Comparison of ENCODE assay signal across 24 mouse cellular contexts in genomic region chr19:57235931-57236330, GRCm38 (mm10).
DNase-seq lines count a peak whose midpoint lies in the region; ATAC-seq and TF ChIP-seq lines count a peak whose summit lies in the region.
"Had no signal": no experiment of that assay in that cellular context is flagged by ENCODE, and none has a peak within 500 bp of the region (broad histone marks: within the 10 kb centered on the region; RNA-seq: fewer than 3 reads in every experiment).

No protein-coding gene starts in this region.

- TF ChIP-seq CTCF in cerebellum, adult 2 months (IDR thresholded peaks at IDR 0.05; ENCODE audit: borderline replicate concordance, insufficient read depth, low read depth, low read length): no peak

- no peak for ATAC-seq in midbrain, embryonic 11.5 days (ENCODE audit: low FRiP score)
- ATAC-seq in midbrain, embryonic 14.5 days (ENCODE audit: low FRiP score, low TSS enrichment): no peak
- ATAC-seq: activated CD4-positive, CD25-positive, alpha-beta regulatory T cell, adult 4 months; intestine, postnatal 0 days; lung, postnatal 0 days had no signal

- no peaks in the 10 kb centered on the region for H3K9me3 ChIP-seq in midbrain, embryonic 11.5 days (ENCODE audit: control insufficient read depth, low read length)
- H3K9me3 ChIP-seq in midbrain, embryonic 14.5 days (ENCODE audit: control insufficient read depth, low read length): no peaks in the 10 kb centered on the region
- H3K9me3 ChIP-seq: embryonic facial prominence, embryonic 13.5 days; hindbrain, embryonic 13.5 days; limb, embryonic 10.5 days; limb, embryonic 15.5 days; liver, embryonic 13.5 days; neural tube, embryonic 13.5 days had no signal

- 86% methylated on average over 2 of the region's 2 CpGs for WGBS in midbrain, embryonic 11.5 days
- WGBS in midbrain, embryonic 14.5 days: 88% methylated on average over 2 of the region's 2 CpGs
- WGBS in cerebellum, adult 2 months: 15% methylated on average over 2 of the region's 2 CpGs

- no peak for TF ChIP-seq POLR2A in cerebellum, adult 2 months (IDR thresholded peaks at IDR 0.05; ENCODE audit: borderline replicate concordance, insufficient read depth, low read length)

- no peak overlapping the region for H3K4me3 ChIP-seq in midbrain, embryonic 11.5 days (ENCODE audit: low read depth, low read length)
- H3K4me3 ChIP-seq in midbrain, embryonic 14.5 days (replicated peaks; ENCODE audit: low read depth, low read length): no peak overlapping the region
- no peak overlapping the region for H3K4me3 ChIP-seq in cerebellum, adult 2 months (replicated peaks; ENCODE audit: insufficient read depth, low read depth, low read length)
- H3K4me3 ChIP-seq: embryonic facial prominence, embryonic 13.5 days; hindbrain, embryonic 13.5 days; limb, embryonic 10.5 days; limb, embryonic 15.5 days; liver, embryonic 13.5 days; neural tube, embryonic 13.5 days had no signal

- no peaks in the 10 kb centered on the region for H3K36me3 ChIP-seq in midbrain, embryonic 11.5 days (ENCODE audit: control insufficient read depth, insufficient read depth, low read length)
- no peaks in the 10 kb centered on the region for H3K36me3 ChIP-seq in midbrain, embryonic 14.5 days (ENCODE audit: control insufficient read depth, insufficient read depth, low read length)
- H3K36me3 ChIP-seq: embryonic facial prominence, embryonic 13.5 days; hindbrain, embryonic 13.5 days; limb, embryonic 10.5 days; limb, embryonic 15.5 days; liver, embryonic 13.5 days; neural tube, embryonic 13.5 days had no signal

- DNase-seq in midbrain, embryonic 11.5 days (ENCODE audit: low spot score, missing footprints): peak; percentile 51
- no peak for DNase-seq in midbrain, embryonic 14.5 days
- DNase-seq in cerebellum, adult 2 months: peak; percentile 72 to 75
- peak; percentile 81 for DNase-seq in cerebellum, adult 9-11 months
- no peak for DNase-seq in layer of hippocampus, adult 11-12 months (ENCODE audit: low spot score)
- no peak for DNase-seq in lung, postnatal 14 days
- DNase-seq: adrenal gland, adult 2 months; gastrocnemius, postnatal 25 days; heart, postnatal 4 days; kidney, adult 9 months; kidney, postnatal 10 days; layer of hippocampus, adult 9-11 months; liver, embryonic 13.5 days; lung, adult 18-20 months had no signal

- H3K27me3 ChIP-seq in midbrain, embryonic 11.5 days (ENCODE audit: control insufficient read depth, insufficient read depth, low read length): no peaks in the 10 kb centered on the region
- no peaks in the 10 kb centered on the region for H3K27me3 ChIP-seq in midbrain, embryonic 14.5 days (ENCODE audit: control insufficient read depth, insufficient read depth, low read length)
- no peaks in the 10 kb centered on the region for H3K27me3 ChIP-seq in cerebellum, adult 2 months (ENCODE audit: control insufficient read depth, insufficient read depth, low read length)
- H3K27me3 ChIP-seq: CH12.LX; embryonic facial prominence, embryonic 13.5 days; hindbrain, embryonic 13.5 days; limb, embryonic 15.5 days; liver, embryonic 13.5 days; neural tube, embryonic 13.5 days had no signal

- H3K4me1 ChIP-seq in midbrain, embryonic 11.5 days (ENCODE audit: control insufficient read depth, insufficient read depth, low read length): no peaks in the 10 kb centered on the region
- peaks cover 3% of the 10 kb centered on the region; the same call in 1 of the 2 replicates for H3K4me1 ChIP-seq in midbrain, embryonic 14.5 days (ENCODE audit: control insufficient read depth, insufficient read depth, low read length)
- H3K4me1 ChIP-seq in cerebellum, adult 2 months (ENCODE audit: control insufficient read depth, insufficient read depth, low read length): peaks cover 30% of the 10 kb centered on the region
- H3K4me1 ChIP-seq: liver, embryonic 13.5 days had no signal

- H3K27ac ChIP-seq in midbrain, embryonic 11.5 days (ENCODE audit: low read depth, low read length): no peak overlapping the region
- no peak overlapping the region for H3K27ac ChIP-seq in midbrain, embryonic 14.5 days (replicated peaks; ENCODE audit: low read depth, low read length)
- peak overlapping the region; percentile 77 for H3K27ac ChIP-seq in cerebellum, adult 2 months (ENCODE audit: insufficient read depth, low read length)
- H3K27ac ChIP-seq: embryonic facial prominence, embryonic 13.5 days; limb, embryonic 10.5 days; limb, embryonic 15.5 days; liver, embryonic 13.5 days; neural tube, embryonic 13.5 days had no signal

- H3K4me2 ChIP-seq in midbrain, embryonic 11.5 days: no peak overlapping the region
- no peak overlapping the region for H3K4me2 ChIP-seq in midbrain, embryonic 14.5 days (ENCODE audit: low read length)
- H3K4me2 ChIP-seq: embryonic facial prominence, embryonic 13.5 days; heart, embryonic 11.5 days; limb, embryonic 15.5 days; liver, embryonic 13.5 days; neural tube, embryonic 13.5 days had no signal

- no peak overlapping the region for H3K9ac ChIP-seq in midbrain, embryonic 11.5 days (ENCODE audit: low read length)
- no peak overlapping the region for H3K9ac ChIP-seq in midbrain, embryonic 14.5 days (replicated peaks; ENCODE audit: low read length)
- H3K9ac ChIP-seq: embryonic facial prominence, embryonic 13.5 days; hindbrain, embryonic 13.5 days; limb, embryonic 15.5 days; liver, embryonic 13.5 days; neural tube, embryonic 13.5 days had no signal

Comparison
In these comparisons a context has a peak if more than half of its experiments do, and no peak if none do; other contexts are left out.
1. DNase-seq: peak in midbrain, embryonic 11.5 days (single experiment), cerebellum, adult 2 months (2 of 2) and cerebellum, adult 9-11 months (single experiment); none in midbrain, embryonic 14.5 days (single experiment), layer of hippocampus, adult 11-12 months (single experiment) and lung, postnatal 14 days (single experiment).